Mouse (Mus musculus): Measurements from ENCODE around the gene Efna2. TPM values are rescaled to one million over a fixed set of nuclear protein-coding genes. Genes with fewer than 3 reads are reported as not detected.
A peak's percentile ranks its signal among the peaks of the same experiment; 100 is the strongest.

Efna2 gene
- polyA plus RNA-seq, 1 experiment from 2014 or later: 6.5 TPM

- Histone ChIP-seq H3K36me3 (ENCODE audit: control insufficient read depth, insufficient read depth, low read length) (peaks cover 24% of the 10 kb centered on the region), H3K9me3 (ENCODE audit: control insufficient read depth, low read length) (no peaks in the 10 kb centered on the region), H3K4me3 (ENCODE audit: low read depth, low read length) (no peak overlapping the region), H3K4me1 (replicated peaks; ENCODE audit: control insufficient read depth, insufficient read depth) (peaks cover 2% of the 10 kb centered on the region; the same call in 1 of the 2 replicates), H3K27me3 (ENCODE audit: control insufficient read depth, insufficient read depth, low read length) (no peaks in the 10 kb centered on the region), H3K9ac (ENCODE audit: low read length) (no peak overlapping the region), H3K4me2 (replicated peaks; ENCODE audit: low read depth) (no peak overlapping the region), H3K27ac (replicated peaks) (no peak overlapping the region)
- no peak for ATAC-seq (ENCODE audit: low FRiP score, low TSS enrichment)
- peak; percentile 64 for DNase-seq (ENCODE audit: low spot score)
- WGBS: 50% methylated on average over 2 of the region's 2 CpGs
- TF ChIP-seq CTCF (IDR thresholded peaks at IDR 0.05; ENCODE audit: low read depth) (peak; percentile 72), EP300 (optimal IDR thresholded peaks at IDR 0.05) (no peak)
Observed at GRCm38 (mm10) chr10:80174705-80175104, 4.6 kb upstream of the Efna2 start.

DNA sequence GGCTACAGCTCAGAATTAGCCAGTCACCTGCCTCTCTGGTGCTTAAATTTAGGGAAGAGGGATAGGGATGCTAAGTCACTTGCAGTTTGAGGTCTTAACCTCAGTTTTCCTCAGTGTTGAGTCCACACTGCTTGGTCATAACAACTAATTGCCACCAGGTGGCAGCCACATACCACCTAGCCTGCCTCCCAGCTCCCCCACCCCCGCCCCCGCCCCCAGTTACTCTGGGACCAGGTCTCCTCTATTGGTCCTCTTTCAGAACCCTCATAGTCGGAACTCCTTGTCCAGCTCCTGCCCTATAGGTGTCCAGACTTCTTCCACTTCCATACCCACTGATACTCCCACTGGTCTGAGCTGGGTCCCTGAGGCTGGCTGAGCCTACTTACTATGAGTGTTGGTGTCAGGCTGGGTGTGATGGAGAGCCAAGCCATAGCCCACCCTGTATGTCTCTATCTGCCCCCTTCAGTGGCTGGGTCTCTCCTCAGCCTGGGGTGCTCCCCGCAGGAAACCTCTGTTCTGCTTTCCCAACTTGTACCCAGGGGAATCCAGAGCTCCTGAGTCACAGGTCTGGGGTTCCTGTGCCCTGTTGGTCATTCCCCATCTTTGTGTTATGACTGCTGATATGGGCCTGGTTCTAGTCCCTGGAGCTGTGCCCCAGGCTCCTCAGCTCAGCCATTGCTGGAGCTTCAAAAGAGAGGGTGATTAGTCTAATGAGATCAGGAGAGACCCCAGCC is 3.6 kb upstream of the Efna2 start:
- H3K36me3 ChIP-seq (ENCODE audit: control insufficient read depth, insufficient read depth, low read length): peaks cover 15% of the 10 kb centered on the region
- peaks cover 2% of the 10 kb centered on the region; the same call in 1 of the 2 replicates for H3K4me1 ChIP-seq (replicated peaks; ENCODE audit: control insufficient read depth, insufficient read depth)
- H3K4me3 ChIP-seq (ENCODE audit: low read depth, low read length): no peak overlapping the region
- ATAC-seq (ENCODE audit: low FRiP score, low TSS enrichment) (no peak), DNase-seq (ENCODE audit: low spot score) (no peak)
- H3K4me2 ChIP-seq (replicated peaks; ENCODE audit: low read depth): no peak overlapping the region
- H3K9me3 ChIP-seq (ENCODE audit: control insufficient read depth, low read length): no peaks in the 10 kb centered on the region
- WGBS: 27% methylated on average over 4 of the region's 4 CpGs
- H3K27me3 ChIP-seq (ENCODE audit: control insufficient read depth, insufficient read depth, low read length): no peaks in the 10 kb centered on the region
- H3K27ac ChIP-seq (replicated peaks): no peak overlapping the region
- TF ChIP-seq EP300 (optimal IDR thresholded peaks at IDR 0.05) (no peak), CTCF (IDR thresholded peaks at IDR 0.05; ENCODE audit: low read depth) (peak; percentile 76)
- H3K9ac ChIP-seq (ENCODE audit: low read length): no peak overlapping the region

DNA sequence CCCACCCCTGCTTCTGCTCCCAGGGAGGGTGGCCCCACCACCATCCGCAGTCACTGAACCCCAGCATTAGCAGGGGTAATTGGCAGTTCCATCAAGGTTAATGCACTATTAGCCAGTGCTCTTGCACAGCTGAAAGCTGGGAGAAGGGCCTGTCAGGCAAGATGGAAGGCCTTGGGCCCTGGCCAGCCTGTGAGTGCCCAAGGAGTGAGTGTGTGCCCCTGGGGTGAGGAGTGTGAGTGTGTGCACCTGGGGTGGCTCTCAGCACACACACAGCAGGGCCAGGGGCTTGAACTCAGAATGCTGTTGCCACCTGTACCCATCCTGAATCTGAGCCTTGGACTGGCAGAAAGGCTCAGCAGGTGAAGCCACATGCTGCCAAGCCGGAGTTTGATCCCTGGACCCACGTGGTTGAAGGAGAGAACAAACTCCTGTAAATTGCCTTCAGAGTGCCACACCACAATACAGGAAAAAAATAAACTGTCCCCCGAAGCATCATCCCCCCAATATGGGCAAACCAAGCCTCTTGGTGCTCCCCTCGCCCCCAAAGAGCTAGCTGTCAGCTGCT is 2.9 kb upstream of the Efna2 start:
- Histone ChIP-seq H3K27ac (replicated peaks) (no peak overlapping the region), H3K27me3 (ENCODE audit: control insufficient read depth, insufficient read depth, low read length) (no peaks in the 10 kb centered on the region), H3K4me2 (replicated peaks; ENCODE audit: low read depth) (no peak overlapping the region), H3K9me3 (ENCODE audit: control insufficient read depth, low read length) (no peaks in the 10 kb centered on the region), H3K4me1 (replicated peaks; ENCODE audit: control insufficient read depth, insufficient read depth) (peaks cover 2% of the 10 kb centered on the region; the same call in 1 of the 2 replicates), H3K4me3 (ENCODE audit: low read depth, low read length) (no peak overlapping the region), H3K9ac (ENCODE audit: low read length) (no peak overlapping the region), H3K36me3 (ENCODE audit: control insufficient read depth, insufficient read depth, low read length) (peaks cover 10% of the 10 kb centered on the region)
- DNase-seq (ENCODE audit: low spot score): no peak
- no peak for TF ChIP-seq CTCF (IDR thresholded peaks at IDR 0.05; ENCODE audit: low read depth)
- TF ChIP-seq EP300 (optimal IDR thresholded peaks at IDR 0.05): no peak
- WGBS: 82% methylated on average over 5 of the region's 5 CpGs
- ATAC-seq (ENCODE audit: low FRiP score, low TSS enrichment): no peak

- no peaks in the 10 kb centered on the region for H3K27me3 ChIP-seq (ENCODE audit: control insufficient read depth, insufficient read depth, low read length)
- H3K36me3 ChIP-seq (ENCODE audit: control insufficient read depth, insufficient read depth, low read length): no peaks in the 10 kb centered on the region
- H3K9me3 ChIP-seq (ENCODE audit: control insufficient read depth, low read length): no peaks in the 10 kb centered on the region
- no peak overlapping the region for H3K4me3 ChIP-seq (ENCODE audit: low read depth, low read length)
- 76% methylated on average over 7 of the region's 7 CpGs for WGBS
- H3K9ac ChIP-seq (ENCODE audit: low read length): no peak overlapping the region
- H3K4me2 ChIP-seq (replicated peaks; ENCODE audit: low read depth): no peak overlapping the region
- H3K4me1 ChIP-seq (replicated peaks; ENCODE audit: control insufficient read depth, insufficient read depth): no peaks in the 10 kb centered on the region; the same call in 1 of the 2 replicates
- TF ChIP-seq CTCF (IDR thresholded peaks at IDR 0.05; ENCODE audit: low read depth) (no peak), EP300 (optimal IDR thresholded peaks at IDR 0.05) (no peak)
- DNase-seq (ENCODE audit: low spot score): no peak
- no peak overlapping the region for H3K27ac ChIP-seq (replicated peaks)
- no peak for ATAC-seq (ENCODE audit: low FRiP score, low TSS enrichment)
Observed at GRCm38 (mm10) chr10:80177441-80178279, 1.6 kb upstream of the Efna2 start.

GRCm38 (mm10) chr10:80180288-80180687 is 1.0 kb downstream of the Efna2 start:
- no peaks in the 10 kb centered on the region for H3K36me3 ChIP-seq (ENCODE audit: control insufficient read depth, insufficient read depth, low read length)
- H3K27me3 ChIP-seq (ENCODE audit: control insufficient read depth, insufficient read depth, low read length): no peaks in the 10 kb centered on the region
- WGBS: 53% methylated on average over 6 of the region's 6 CpGs
- H3K9me3 ChIP-seq (ENCODE audit: control insufficient read depth, low read length): no peaks in the 10 kb centered on the region
- ATAC-seq (ENCODE audit: low FRiP score, low TSS enrichment) (no peak), DNase-seq (ENCODE audit: low spot score) (no peak)
- no peak overlapping the region for H3K27ac ChIP-seq (replicated peaks)
- H3K4me1 ChIP-seq (replicated peaks; ENCODE audit: control insufficient read depth, insufficient read depth): no peaks in the 10 kb centered on the region; the same call in 1 of the 2 replicates
- H3K4me2 ChIP-seq (replicated peaks; ENCODE audit: low read depth): peak overlapping the region; percentile 69
- TF ChIP-seq CTCF (IDR thresholded peaks at IDR 0.05; ENCODE audit: low read depth): no peak
- no peak for TF ChIP-seq EP300 (optimal IDR thresholded peaks at IDR 0.05)
- H3K9ac ChIP-seq (ENCODE audit: low read length): 0 out of 2 replicates have a peak overlapping the region, but pooled peaks have one; percentile 8
- H3K4me3 ChIP-seq (ENCODE audit: low read depth, low read length): peak overlapping the region; percentile 62

All from stomach, postnatal 0 days (tissue).